1 mouse cellular context compared by ENCODE assay signal in genomic region chr11:99610089-99610488, GRCm38 (mm10). TPM values are rescaled to one million over a fixed set of nuclear protein-coding genes. Genes with fewer than 3 reads are reported as not detected.
"Had no signal": no experiment of that assay in that cellular context is flagged by ENCODE, and none has a peak within 500 bp of the region (broad histone marks: within the 10 kb centered on the region; RNA-seq: fewer than 3 reads in every experiment).

Gene Gm11937 (minus strand): TSS chr11:99610189.

RNA-seq across cellular contexts. Expression of gene Gm11937, which starts in this region (rescaled TPM):
- total RNA-seq: neutrophil, adult 5-6 weeks had no signal
